Mouse (Mus musculus): ENCODE results near the gene Tmem160. TPM values are rescaled to one million over a fixed set of nuclear protein-coding genes. Genes with fewer than 3 reads are reported as not detected.

The Tmem160 gene
- polyA plus RNA-seq, 1 experiment from 2014 or later: 52.4 TPM

DNA sequence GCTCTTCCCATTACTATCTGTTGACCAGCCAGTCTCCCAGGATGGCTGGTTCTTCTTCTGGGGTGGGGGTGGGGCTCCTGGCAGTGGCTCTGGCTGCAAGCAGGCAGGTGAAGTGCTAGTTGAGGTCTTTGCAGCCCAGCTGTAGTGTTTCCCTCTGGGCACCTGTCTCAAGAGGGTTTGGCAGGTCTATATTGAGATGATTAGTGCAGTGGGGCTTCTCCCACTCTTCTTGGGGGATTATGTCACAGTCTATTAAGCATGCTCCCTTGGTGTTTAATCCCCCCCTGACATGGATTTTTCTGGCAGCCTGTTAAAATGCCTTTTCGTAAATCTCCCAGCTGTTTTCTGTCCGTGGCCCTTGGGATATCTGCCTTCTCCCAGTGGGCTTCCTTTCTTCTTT is 39.6 kb upstream of the Tmem160 start:
- H3K4me1 ChIP-seq (ENCODE audit: control insufficient read depth, insufficient read depth, low read length): peaks cover 3% of the 10 kb centered on the region; the same call in 1 of the 2 replicates
- ATAC-seq: no peak

DNA sequence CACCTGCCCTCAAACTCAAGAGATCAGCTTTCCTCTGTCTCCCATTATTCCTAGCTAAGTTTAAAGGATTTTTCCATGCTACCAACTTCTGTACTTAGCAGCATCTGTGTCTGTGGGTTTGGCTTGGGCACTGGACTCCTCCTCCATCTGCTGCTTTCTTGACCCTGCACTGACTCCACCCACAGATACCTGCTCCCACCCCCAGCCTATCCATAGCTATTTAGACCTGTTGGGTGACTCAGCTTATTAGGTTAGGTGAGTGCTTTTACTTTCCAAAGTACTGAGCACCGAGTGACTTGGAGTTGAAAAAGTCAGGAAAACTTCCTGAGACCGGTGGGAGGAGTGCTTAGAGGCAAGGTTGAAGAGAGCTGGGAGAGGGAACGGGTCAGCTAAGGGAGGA is 37.2 kb upstream of the Tmem160 start:
- Histone ChIP-seq H3K9me3 (ENCODE audit: control insufficient read depth, low read length) (no peaks in the 10 kb centered on the region), H3K27me3 (replicated peaks; ENCODE audit: control insufficient read depth, insufficient read depth, low read length) (no peaks in the 10 kb centered on the region), H3K36me3 (ENCODE audit: control insufficient read depth, insufficient read depth, low read length) (peaks cover 14% of the 10 kb centered on the region), H3K4me3 (ENCODE audit: low read length) (no peak overlapping the region), H3K4me2 (ENCODE audit: low read depth, low read length) (no peak overlapping the region), H3K4me1 (ENCODE audit: control insufficient read depth, insufficient read depth, low read length) (peaks cover 10% of the 10 kb centered on the region), H3K9ac (ENCODE audit: low read depth, low read length) (no peak overlapping the region), H3K27ac (ENCODE audit: low read length) (peak overlapping the region; percentile 57)
- WGBS: 66% methylated on average over 3 of the region's 3 CpGs
- ATAC-seq: peak; percentile 82

More for the DNA sequence above, 39.6 kb upstream of the Tmem160 start:
- no peaks in the 10 kb centered on the region for H3K27me3 ChIP-seq (replicated peaks; ENCODE audit: control insufficient read depth, insufficient read depth, low read length)
- H3K36me3 ChIP-seq (ENCODE audit: control insufficient read depth, insufficient read depth, low read length): peaks cover 3% of the 10 kb centered on the region; the same call in 1 of the 2 replicates
- H3K9me3 ChIP-seq (ENCODE audit: control insufficient read depth, low read length): no peaks in the 10 kb centered on the region
- H3K4me2 ChIP-seq (ENCODE audit: low read depth, low read length): no peak overlapping the region
- no peak overlapping the region for H3K9ac ChIP-seq (ENCODE audit: low read depth, low read length)
- no peak overlapping the region for H3K27ac ChIP-seq (ENCODE audit: low read length)
- H3K4me3 ChIP-seq (ENCODE audit: low read length): no peak overlapping the region
- WGBS: 61% methylated on average over 2 of the region's 2 CpGs

DNA sequence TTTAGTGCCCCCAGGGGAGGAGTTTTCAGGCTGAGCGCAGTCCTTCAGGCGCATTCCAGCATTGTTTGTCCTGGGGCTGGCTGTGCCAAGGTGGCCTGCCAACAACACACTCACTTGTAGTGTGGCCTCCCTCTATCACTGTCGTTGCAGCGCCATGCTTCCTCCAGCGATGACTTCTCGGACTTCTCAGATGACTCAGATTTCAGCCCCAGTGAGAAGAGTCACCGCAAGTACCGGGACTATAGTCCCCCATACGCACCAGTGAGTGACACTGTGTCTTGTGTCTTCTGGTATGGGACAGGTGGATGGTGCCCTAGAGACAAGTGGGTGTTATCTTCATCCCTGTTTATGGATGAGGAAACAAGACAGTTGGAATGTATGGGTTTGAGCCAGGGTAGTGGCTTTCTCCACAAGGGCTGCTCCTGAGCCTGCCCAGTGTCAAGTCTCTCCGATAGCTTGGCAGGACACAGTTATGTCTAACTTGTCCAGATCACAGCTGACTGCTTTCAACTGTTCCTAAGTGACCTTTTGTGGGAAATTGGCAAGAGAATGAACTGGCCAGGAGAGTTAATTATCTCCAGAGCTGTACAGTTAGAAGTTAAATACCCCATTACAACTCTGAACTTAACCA is 35.3 kb upstream of the Tmem160 start:
- no peak for ATAC-seq
- no peak overlapping the region for H3K4me3 ChIP-seq (ENCODE audit: low read length)
- peaks cover 22% of the 10 kb centered on the region for H3K36me3 ChIP-seq (ENCODE audit: control insufficient read depth, insufficient read depth, low read length)
- 84% methylated on average over 10 of the region's 10 CpGs for WGBS
- H3K9me3 ChIP-seq (ENCODE audit: control insufficient read depth, low read length): no peaks in the 10 kb centered on the region
- no peaks in the 10 kb centered on the region for H3K27me3 ChIP-seq (replicated peaks; ENCODE audit: control insufficient read depth, insufficient read depth, low read length)
- H3K9ac ChIP-seq (ENCODE audit: low read depth, low read length): no peak overlapping the region
- H3K4me1 ChIP-seq (ENCODE audit: control insufficient read depth, insufficient read depth, low read length): peaks cover 17% of the 10 kb centered on the region
- no peak overlapping the region for H3K27ac ChIP-seq (ENCODE audit: low read length)
- no peak overlapping the region for H3K4me2 ChIP-seq (ENCODE audit: low read depth, low read length)

DNA sequence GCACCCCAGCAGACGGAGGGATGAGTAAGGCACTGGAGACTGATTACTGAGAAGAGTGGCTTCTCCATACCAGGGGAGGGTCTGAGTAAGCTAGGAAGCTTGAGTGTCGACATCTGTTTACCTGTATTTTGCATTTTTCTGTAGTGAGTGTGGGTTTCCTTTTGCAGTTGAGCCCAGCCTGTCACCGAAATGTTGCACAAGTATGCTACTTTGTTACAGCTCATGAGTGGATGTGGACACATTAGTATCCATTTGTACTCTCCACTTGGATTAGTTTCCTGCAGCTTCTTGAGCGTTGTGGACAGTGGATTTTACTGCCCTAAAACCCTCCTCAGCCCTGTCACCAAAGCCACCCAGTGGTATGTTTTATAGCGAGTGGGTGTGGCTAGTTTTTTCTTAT is 33.9 kb upstream of the Tmem160 start:
- no peak for ATAC-seq
- WGBS: 78% methylated on average over 5 of the region's 5 CpGs
- no peak overlapping the region for H3K4me3 ChIP-seq (ENCODE audit: low read length)
- no peak overlapping the region for H3K9ac ChIP-seq (ENCODE audit: low read depth, low read length)
- H3K27ac ChIP-seq (ENCODE audit: low read length): peak overlapping the region; percentile 44; the same call in 1 of the 2 replicates
- no peak overlapping the region for H3K4me2 ChIP-seq (ENCODE audit: low read depth, low read length)
- H3K27me3 ChIP-seq (replicated peaks; ENCODE audit: control insufficient read depth, insufficient read depth, low read length): no peaks in the 10 kb centered on the region
- H3K9me3 ChIP-seq (ENCODE audit: control insufficient read depth, low read length): no peaks in the 10 kb centered on the region
- H3K4me1 ChIP-seq (ENCODE audit: control insufficient read depth, insufficient read depth, low read length): peaks cover 17% of the 10 kb centered on the region
- peaks cover 23% of the 10 kb centered on the region for H3K36me3 ChIP-seq (ENCODE audit: control insufficient read depth, insufficient read depth, low read length)

DNA sequence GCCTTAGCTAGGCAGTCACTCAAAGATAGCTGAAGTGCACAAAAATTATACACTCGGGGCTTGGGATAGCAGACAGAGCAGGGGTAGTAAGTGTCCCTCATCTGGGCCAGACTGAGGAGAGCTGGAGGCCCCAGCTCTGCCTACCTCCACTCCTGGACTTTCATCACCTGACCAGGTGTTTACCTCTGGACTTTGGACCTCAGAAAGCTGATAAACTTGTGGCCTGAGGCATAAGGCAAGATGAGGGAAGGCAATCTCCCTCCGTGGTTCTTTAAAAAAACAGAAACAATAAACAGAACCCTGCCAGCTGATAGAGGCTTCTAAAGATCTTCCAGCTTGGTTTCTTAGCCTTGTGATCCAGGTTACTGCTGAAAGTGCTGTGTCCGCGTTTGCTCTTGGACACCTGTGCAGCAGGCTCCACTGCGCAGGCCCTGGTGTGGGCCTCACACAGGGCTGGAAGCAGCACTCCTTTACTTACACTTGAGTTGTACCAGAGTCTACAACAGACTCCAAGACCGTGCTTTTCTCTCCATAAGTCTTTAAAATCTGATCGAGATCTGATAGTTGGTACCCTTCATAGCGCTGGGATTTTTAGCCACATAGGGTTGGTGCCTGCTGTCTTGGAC is 32.0 kb upstream of the Tmem160 start:
- peak overlapping the region; percentile 26; the same call in 1 of the 2 replicates for H3K4me2 ChIP-seq (ENCODE audit: low read depth, low read length)
- ATAC-seq: peak; percentile 87
- no peaks in the 10 kb centered on the region for H3K27me3 ChIP-seq (replicated peaks; ENCODE audit: control insufficient read depth, insufficient read depth, low read length)
- peak overlapping the region; percentile 53 for H3K9ac ChIP-seq (ENCODE audit: low read depth, low read length)
- 71% methylated on average over 8 of the region's 8 CpGs for WGBS
- H3K36me3 ChIP-seq (ENCODE audit: control insufficient read depth, insufficient read depth, low read length): peaks cover 33% of the 10 kb centered on the region
- no peaks in the 10 kb centered on the region for H3K9me3 ChIP-seq (ENCODE audit: control insufficient read depth, low read length)
- peaks cover 23% of the 10 kb centered on the region for H3K4me1 ChIP-seq (ENCODE audit: control insufficient read depth, insufficient read depth, low read length)
- peak overlapping the region; percentile 91 for H3K27ac ChIP-seq (ENCODE audit: low read length)
- H3K4me3 ChIP-seq (ENCODE audit: low read length): no peak overlapping the region

DNA sequence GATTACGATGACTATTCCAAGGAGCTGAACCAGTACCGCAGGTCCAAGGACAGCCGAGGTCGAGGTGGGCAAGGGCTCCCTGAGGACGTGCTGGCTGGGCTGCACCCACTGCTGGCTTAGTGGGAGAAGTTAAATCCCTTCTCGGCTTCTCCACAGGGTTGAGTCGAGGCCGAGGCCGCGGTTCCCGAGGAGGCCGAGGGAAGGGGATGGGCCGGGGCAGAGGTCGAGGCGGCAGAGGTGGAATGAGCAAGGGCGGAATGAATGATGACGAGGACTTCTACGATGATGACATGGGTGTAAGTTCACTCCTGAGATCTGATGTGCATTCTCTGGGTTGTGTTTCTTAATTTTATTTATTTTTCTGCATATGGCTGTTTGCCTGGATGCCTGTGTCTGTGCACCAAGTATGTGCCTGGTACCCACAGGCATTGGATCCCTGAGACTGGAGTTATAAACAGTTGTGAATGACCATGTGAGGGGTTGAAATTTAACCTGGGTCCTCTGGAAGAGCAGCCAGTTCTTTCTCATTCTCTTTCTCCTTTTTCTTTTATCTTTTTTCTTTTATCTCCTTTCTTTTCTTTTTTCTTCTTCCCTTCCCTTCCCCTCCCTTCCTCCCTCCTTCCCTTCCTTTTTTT is 30.2 kb upstream of the Tmem160 start:
- Histone ChIP-seq H3K27me3 (replicated peaks; ENCODE audit: control insufficient read depth, insufficient read depth, low read length) (no peaks in the 10 kb centered on the region), H3K36me3 (ENCODE audit: control insufficient read depth, insufficient read depth, low read length) (peaks cover 33% of the 10 kb centered on the region)

DNA sequence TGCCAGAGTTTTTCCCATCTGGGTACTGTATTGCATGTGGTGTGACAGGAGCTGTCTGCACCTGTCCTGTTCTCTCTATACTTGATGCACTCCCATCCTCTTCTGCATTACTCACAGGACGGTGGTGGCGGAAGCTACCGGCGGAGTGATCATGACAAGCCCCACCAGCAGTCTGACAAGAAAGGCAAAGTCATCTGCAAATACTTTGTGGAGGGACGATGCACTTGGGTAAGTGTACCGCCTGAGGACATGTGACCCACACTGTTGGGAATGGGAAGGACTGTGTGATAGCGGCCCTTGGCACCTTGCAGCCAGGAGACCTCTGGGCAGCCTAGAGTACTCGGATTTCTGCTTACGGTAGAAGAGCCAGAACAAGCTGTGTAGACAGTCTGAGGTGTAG is 28.8 kb upstream of the Tmem160 start:
- H3K4me2 ChIP-seq (ENCODE audit: low read depth, low read length): no peak overlapping the region
- H3K4me3 ChIP-seq (ENCODE audit: low read length): no peak overlapping the region
- peaks cover 33% of the 10 kb centered on the region for H3K36me3 ChIP-seq (ENCODE audit: control insufficient read depth, insufficient read depth, low read length)
- H3K27me3 ChIP-seq (replicated peaks; ENCODE audit: control insufficient read depth, insufficient read depth, low read length): no peaks in the 10 kb centered on the region
- H3K9ac ChIP-seq (ENCODE audit: low read depth, low read length): no peak overlapping the region
- ATAC-seq: no peak
- H3K9me3 ChIP-seq (ENCODE audit: control insufficient read depth, low read length): no peaks in the 10 kb centered on the region
- peaks cover 17% of the 10 kb centered on the region for H3K4me1 ChIP-seq (ENCODE audit: control insufficient read depth, insufficient read depth, low read length)
- H3K27ac ChIP-seq (ENCODE audit: low read length): no peak overlapping the region
- 94% methylated on average over 9 of the region's 9 CpGs for WGBS

More for the DNA sequence above, 30.2 kb upstream of the Tmem160 start:
- peaks cover 20% of the 10 kb centered on the region for H3K4me1 ChIP-seq (ENCODE audit: control insufficient read depth, insufficient read depth, low read length)
- no peak for ATAC-seq
- no peaks in the 10 kb centered on the region for H3K9me3 ChIP-seq (ENCODE audit: control insufficient read depth, low read length)
- no peak overlapping the region for H3K4me3 ChIP-seq (ENCODE audit: low read length)
- H3K9ac ChIP-seq (ENCODE audit: low read depth, low read length): 0 out of 2 replicates have a peak overlapping the region, but pooled peaks have one; percentile 31
- no peak overlapping the region for H3K4me2 ChIP-seq (ENCODE audit: low read depth, low read length)
- WGBS: 75% methylated on average over 18 of the region's 18 CpGs
- peak overlapping the region; percentile 91 for H3K27ac ChIP-seq (ENCODE audit: low read length)

DNA sequence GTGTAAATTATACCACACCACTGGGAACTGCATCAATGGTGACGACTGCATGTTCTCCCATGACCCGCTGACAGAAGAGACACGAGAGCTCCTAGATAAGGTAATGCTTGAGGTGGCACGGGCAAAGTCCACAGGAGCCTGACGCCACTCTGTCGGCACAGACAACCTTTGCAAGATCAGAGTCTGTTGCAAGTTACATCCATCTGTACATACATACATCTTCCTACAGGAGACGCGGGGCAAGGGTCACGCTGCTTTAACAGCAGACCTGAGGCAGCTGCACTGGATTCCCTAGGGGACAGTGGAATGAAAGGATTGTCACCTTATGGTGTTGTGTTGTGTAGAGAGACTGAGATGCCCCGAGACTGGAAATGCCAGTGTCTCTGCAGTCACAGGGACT is 26.9 kb upstream of the Tmem160 start:
- WGBS: 74% methylated on average over 10 of the region's 10 CpGs
- ATAC-seq: peak; percentile 76
- no peak overlapping the region for H3K4me3 ChIP-seq (ENCODE audit: low read length)
- peak overlapping the region; percentile 83 for H3K27ac ChIP-seq (ENCODE audit: low read length)
- peaks cover 30% of the 10 kb centered on the region for H3K36me3 ChIP-seq (ENCODE audit: control insufficient read depth, insufficient read depth, low read length)
- H3K4me2 ChIP-seq (ENCODE audit: low read depth, low read length): no peak overlapping the region
- 0 out of 2 replicates have a peak overlapping the region, but pooled peaks have one; percentile 25 for H3K9ac ChIP-seq (ENCODE audit: low read depth, low read length)
- H3K4me1 ChIP-seq (ENCODE audit: control insufficient read depth, insufficient read depth, low read length): peaks cover 12% of the 10 kb centered on the region
- H3K9me3 ChIP-seq (ENCODE audit: control insufficient read depth, low read length): no peaks in the 10 kb centered on the region
- H3K27me3 ChIP-seq (replicated peaks; ENCODE audit: control insufficient read depth, insufficient read depth, low read length): no peaks in the 10 kb centered on the region

DNA sequence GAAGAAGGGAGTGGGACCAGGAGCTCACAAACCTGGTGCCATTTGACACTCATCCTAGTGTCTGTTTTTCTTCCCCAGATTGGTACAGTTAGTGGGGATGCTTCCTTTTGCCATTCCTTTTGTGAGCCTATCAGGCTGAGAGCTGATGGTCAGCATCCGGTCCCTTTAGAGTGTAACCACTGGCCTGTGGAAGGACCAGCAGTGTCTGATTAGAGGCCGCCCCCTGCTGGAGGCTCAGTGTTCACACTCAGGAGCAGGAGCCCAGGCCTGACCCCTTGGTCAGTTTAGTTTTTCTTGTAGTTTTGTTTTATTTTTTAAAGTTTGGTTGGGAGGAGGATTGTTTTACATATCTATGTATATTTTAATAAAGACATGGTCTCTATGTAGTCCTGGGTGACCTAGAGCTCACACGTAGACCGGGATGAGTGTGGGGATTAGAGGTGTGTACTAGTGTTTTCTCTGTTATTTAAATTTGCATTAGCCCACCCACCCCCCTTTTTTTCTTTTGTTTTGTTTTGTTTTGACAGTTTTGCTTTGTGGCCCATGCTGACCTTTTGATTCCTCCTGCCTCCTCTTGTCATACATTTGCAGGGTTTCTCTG is 26.4 kb upstream of the Tmem160 start:
- Histone ChIP-seq H3K27me3 (replicated peaks; ENCODE audit: control insufficient read depth, insufficient read depth, low read length) (no peaks in the 10 kb centered on the region), H3K9ac (ENCODE audit: low read depth, low read length) (0 out of 2 replicates have a peak overlapping the region, but pooled peaks have one; percentile 25), H3K4me3 (ENCODE audit: low read length) (no peak overlapping the region), H3K36me3 (ENCODE audit: control insufficient read depth, insufficient read depth, low read length) (peaks cover 33% of the 10 kb centered on the region), H3K9me3 (ENCODE audit: control insufficient read depth, low read length) (no peaks in the 10 kb centered on the region), H3K4me1 (ENCODE audit: control insufficient read depth, insufficient read depth, low read length) (peaks cover 8% of the 10 kb centered on the region), H3K4me2 (ENCODE audit: low read depth, low read length) (no peak overlapping the region), H3K27ac (ENCODE audit: low read length) (peak overlapping the region; percentile 83)
- 54% methylated on average over 4 of the region's 4 CpGs for WGBS
- ATAC-seq: peak; percentile 86

Data from intestine, embryonic 16.5 days (tissue).